Mouse (Mus musculus): ENCODE measurements at regions not wholly inside any gene's neighbourhood (a gene's known extent, or its start where the extent isn't known, plus 50 kb on each side); places are given as distances from the start of the nearest gene placed in this dataset.
"Not testable (repeated sequence)": the region's sequence is repeated elsewhere in the genome, so short reads cannot be mapped to it uniquely, and the experiment has no call there.

DNA sequence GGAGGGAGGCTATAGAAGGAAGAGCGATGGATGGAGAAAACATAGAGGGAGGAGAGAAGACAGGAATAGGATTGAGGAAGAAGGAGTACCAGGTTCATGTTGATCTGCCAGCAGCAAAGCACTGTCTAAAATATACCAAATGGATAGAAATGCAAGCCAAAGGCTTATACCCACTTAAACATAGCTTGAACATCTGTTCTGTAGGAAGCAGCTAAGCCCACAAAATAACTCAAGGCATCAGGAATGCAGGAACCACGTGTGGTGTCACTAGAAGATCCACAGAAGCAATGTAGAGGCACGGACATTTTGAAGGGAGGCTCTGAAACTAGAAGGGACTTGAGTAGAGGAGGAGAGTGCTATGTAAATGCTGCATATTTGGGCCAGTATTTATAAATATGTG, 78.9 kb downstream of the Smgc start:
- peak; percentile 50 to 57 for DNase-seq (ENCODE audit: extremely low spot score in 1 of 2, low spot score in 1 of 2)

DNA sequence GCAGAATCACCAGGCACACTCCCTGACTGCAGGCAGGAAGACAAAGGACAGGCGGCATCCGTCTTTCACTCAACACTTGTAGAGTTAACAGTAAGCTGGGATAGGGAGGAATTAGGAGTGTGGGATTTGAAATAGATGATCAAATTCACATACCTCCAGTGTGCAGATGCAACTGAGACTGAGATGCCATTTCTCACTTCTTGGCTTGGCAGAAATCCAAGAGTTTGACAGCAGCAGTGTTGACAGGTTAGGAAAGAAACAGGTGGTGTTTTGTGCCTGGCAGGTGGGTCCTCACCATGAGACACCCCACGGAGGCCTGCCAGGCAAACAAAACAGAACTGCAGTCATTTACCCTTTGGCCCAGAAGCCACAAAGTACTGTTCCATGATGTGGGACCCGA, 79.8 kb downstream of the Smgc start:
- no peak for DNase-seq (ENCODE audit: extremely low spot score in 1 of 2, low spot score in 1 of 2)

DNA sequence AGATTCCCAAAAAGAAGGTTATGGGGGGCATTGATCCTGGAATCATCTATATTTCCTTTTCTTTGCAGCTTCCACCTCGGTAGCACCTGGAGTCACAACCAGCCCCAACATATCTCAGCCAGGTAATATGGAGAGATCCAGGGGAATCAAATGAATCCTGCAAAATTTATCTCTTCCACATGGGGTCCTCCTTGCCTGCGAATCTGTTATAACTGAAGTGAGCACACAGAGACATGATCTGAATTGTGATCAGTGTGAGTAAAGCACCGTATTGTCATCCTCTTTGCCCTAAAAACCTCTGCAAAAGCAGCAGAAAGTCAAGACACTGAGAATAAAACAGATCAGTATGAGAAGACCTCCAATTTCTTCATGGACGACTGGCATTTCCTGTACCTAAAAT, 86.5 kb downstream of the Smgc start:
- no peak for DNase-seq (ENCODE audit: extremely low spot score in 1 of 2, low spot score in 1 of 2)

DNA sequence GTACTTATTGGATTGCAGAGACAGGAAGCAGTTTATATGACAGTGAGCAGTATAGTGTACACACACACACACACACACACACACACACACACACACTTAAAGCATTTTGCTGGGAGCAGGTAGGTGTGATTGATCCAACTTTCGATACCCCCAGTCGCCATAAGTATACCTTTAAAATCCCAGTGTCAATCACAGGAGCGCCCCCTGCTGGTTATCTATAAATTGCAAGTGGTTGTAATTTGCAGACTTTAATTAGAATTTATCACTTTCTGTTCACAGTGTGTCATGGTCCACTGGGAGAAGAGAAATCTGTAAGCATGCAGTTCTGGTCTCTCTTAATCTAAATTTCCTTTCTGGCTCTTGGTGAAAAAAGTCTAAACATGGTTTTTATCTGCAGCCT, 89.4 kb downstream of the Smgc start:
- DNase-seq (ENCODE audit: extremely low spot score in 1 of 2, low spot score in 1 of 2), result no peak

DNA sequence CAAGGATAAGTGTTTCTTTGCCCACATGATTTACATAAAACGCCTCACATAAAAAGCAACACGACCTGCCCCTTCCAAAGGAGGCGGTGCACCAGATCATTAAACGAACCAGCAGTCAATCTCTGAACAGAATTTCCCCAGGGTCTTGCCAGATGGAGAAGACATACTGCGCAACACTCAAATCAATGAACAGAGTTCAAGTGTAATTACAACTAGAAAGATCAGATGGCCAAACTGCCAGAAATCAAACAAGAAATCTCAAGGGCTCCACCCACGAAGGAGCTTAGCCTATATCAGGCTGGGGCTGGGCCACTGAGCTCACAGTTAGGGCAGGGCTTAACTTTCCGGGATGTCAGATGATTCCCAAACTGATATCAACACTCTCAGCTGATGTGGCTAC, 90.4 kb downstream of the Smgc start:
- no peak for DNase-seq (ENCODE audit: extremely low spot score in 1 of 2, low spot score in 1 of 2)

DNA sequence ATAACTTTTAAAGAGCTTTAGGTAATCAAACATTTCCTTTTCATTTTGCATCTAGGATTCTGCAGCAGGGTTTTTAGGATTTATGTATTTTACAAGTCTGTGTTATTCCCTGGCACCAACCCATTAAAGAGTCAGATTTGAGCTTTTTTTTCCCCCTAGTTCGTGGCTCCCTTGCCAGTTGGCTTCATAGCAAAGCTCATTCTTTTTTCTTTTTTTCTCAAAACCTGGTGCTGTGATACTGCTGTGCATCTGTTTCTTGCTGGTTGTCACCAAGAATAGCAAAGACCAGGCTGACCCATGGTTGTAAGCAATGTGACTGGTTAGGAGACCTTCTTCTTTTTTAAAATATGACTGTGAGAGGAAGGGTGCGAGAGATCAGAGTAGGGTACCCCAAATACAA, 93.7 kb upstream of the Cntn1 start:
- DNase-seq (ENCODE audit: extremely low spot score in 1 of 2, low spot score in 1 of 2), result peak; percentile 4 to 24

DNA sequence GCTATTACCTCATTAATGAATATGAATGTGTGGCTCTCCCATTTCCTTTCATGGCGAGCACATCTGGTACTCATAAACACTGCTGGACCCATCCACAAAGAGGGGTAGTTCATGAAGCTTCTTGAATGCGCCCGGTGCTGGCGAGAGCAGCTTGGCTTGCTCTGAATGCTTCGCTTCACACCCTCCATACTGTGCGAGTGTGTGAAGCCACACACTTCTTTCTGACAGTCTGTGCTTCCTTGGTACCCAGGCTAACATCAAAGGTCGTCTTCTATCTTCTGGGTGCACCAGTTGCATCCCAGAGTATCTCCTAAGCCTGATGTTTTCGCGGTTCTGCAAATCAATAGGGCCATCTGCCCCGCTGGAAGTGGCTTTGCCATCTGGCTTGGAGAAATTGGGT, 85.8 kb upstream of the Cntn1 start:
- DNase-seq (ENCODE audit: extremely low spot score in 1 of 2, low spot score in 1 of 2), result peak; percentile 8 to 19

DNA sequence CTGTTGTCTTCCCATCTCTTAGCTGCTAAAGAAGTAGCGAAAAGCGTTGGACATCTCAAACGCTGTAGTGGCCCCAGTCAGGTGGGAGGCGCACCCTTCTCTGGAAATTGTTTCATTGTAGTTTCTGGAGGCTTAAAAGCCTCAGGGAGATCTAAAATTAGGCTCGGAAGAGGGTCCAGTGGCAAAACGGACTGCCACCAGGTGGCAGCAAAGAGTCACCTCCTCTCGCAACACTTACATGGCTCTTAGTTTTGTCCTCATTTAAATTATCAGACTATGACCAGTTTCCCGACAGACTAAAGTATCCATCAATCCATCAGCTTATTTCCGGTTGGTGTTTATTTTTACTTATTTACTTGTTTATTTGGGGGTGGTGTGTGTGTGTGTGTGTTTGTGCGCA, 81.6 kb upstream of the Cntn1 start:
- peak; percentile 11 to 87 for DNase-seq (ENCODE audit: extremely low spot score in 1 of 2, low spot score in 1 of 2)

DNA sequence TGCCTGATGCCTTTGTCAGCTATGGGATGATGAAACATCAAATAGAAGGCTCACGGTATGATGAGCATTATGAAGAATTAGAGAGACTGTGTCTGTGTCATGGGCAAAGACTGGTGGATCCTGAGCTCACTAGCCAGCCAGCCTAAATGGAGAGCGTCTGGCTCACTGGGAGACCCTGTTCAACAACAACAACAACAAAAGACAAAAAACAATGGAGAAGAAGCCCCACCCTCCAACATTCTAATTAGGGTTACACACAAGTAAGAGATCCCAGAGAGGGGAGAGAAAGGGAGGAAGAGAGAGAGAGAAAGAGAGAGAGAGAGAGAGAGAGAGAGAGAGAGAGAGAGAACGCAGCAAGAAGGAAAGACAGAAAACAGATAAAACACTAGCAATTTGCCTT, 79.6 kb upstream of the Cntn1 start:
- DNase-seq (ENCODE audit: extremely low spot score in 1 of 2, low spot score in 1 of 2), result no peak

DNA sequence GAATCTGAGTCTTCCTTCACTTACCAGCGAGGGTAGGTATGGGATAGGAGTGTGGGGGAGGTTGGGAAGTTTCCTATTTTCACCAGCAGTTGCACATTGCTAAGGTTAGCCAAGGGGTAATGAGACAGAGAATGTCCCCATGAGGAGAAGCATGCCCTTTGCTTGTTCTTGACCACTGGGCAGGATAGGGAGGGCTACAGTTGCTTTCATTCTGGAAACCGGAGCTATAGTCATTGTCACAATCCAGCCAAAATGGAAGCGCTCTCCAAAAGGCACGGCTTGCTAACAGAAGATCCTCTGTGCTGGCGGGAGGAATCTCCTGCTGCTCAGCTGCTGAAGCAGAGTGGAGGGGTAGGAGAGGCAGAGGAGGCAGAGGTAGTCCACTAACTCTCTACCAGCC, 79.1 kb upstream of the Cntn1 start:
- DNase-seq (ENCODE audit: extremely low spot score in 1 of 2, low spot score in 1 of 2), result no peak

DNA sequence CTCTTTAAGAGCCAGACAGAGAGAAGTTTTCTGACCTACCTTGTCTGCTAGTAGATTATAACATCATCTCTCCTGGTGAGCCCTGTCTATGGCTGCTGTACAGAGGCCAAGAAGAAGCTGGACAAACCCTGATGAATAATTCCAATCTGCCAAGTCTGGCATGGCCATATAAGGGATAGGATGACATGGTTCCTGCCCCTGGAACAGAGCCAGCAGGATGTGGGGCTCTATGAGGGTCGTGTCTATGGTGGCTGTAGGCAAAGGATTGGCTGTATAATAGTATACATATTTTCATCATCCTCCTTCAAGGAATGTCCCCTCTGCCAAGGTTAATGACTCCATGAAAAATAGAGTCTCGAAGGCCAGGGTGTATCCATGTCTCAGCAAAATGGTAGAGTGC, 75.4 kb upstream of the Cntn1 start:
- DNase-seq (ENCODE audit: extremely low spot score in 1 of 2, low spot score in 1 of 2), result no peak

DNA sequence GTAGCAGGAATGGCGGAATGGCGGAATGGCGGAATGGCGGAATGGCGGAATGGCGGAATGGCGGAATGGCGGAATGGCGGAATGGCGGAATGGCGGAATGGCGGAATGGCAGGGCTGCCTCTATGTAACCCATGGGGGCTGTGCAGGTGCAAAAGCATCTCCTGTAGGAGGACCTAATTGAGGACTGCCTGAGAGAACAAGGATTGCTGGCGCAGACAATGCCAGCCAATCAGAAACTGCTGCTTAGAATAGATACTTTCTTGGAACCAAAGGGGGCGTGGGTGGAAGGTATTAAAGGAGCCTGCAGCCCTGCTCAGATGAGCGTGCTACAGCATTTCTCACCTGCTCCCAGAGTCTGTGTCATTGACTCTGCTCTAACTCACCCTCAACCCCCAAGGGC, 67.8 kb upstream of the Cntn1 start:
- DNase-seq (ENCODE audit: extremely low spot score in 1 of 2, low spot score in 1 of 2), result not testable (repeated sequence)

DNA sequence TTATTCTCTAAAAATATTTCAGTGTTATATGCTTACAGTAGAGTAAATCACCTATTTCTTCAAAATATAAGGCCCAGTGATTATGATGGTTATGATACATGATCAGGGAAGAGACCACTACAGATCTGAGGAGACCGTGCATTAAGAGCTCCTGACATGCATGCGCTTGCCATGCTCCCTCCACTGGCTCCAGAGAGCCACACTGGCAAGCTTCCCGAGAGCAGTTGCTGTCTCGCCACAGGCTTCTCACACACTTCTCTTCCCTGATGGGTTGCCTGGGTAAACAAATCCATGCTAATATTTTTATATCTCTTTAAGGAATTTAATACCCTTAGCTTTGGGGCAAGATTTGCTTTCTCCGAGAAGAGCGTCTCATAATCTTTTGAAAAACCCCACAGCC, 50.9 kb upstream of the Cntn1 start:
- DNase-seq (ENCODE audit: extremely low spot score in 1 of 2, low spot score in 1 of 2), result no peak
